Mouse (Mus musculus) left cerebral cortex, postnatal 14 days (tissue): ENCODE results near the gene Ppm1m. TPM values are rescaled to one million over a fixed set of nuclear protein-coding genes. Genes with fewer than 3 reads are reported as not detected.

Source experiments
- DNase-seq, 2 experiments: peaks; one replicate each; pipeline ENCODE4 v3.0.0; 2021 to 2022; ENCODE audit warnings: low spot score in 2 of 2, mixed read lengths in 1 of 2
- intact Hi-C: fragments of 180-260 bp; cut with DNase I; formaldehyde crosslinking; loops from one replicate; pipeline ENCODE4 v1.15.1; 2025
- long read RNA-seq, 2 experiments: library from polyadenylated mRNA; stranded (forward); transcript quantifications; one replicate each; pipeline ENCODE4 v2.0.0; 2021
- total RNA-seq, 2 experiments: library from RNA; stranded (reverse); gene quantifications; 2 replicates each; pipeline ENCODE4 v1.2.3; 2021

Ppm1m gene
- 10 to 100 TPM; 16.8 to 19.0 TPM for total RNA-seq
- long read RNA-seq, experiment 1, transcript Ppm1m-203 (10 exons, 1,846 nt) = major isoform, 10 of 16 reads
- long read RNA-seq, experiment 1, partial matches to known transcripts = 1 of 16 reads
- long read RNA-seq, experiment 1, other reads (novel, unspliced or antisense) = 5 of 16 reads
- long read RNA-seq, experiment 2, transcript Ppm1m-203 (10 exons, 1,846 nt) = major isoform, 15 of 22 reads
- long read RNA-seq, experiment 2, partial matches to known transcripts = 1 of 22 reads
- long read RNA-seq, experiment 2, other reads (novel, unspliced or antisense) = 6 of 22 reads

GRCm38 (mm10) chr9:106199535-106200272 is at the start of gene Ppm1m:
TSS of gene Ppm1m (minus strand) at chr9:106199746.
- intact Hi-C loops = loop anchor here (10.0 kb wide), 1 partner anchor 225 kb away; the partner anchor contains the start of gene Rpl29

DNA sequence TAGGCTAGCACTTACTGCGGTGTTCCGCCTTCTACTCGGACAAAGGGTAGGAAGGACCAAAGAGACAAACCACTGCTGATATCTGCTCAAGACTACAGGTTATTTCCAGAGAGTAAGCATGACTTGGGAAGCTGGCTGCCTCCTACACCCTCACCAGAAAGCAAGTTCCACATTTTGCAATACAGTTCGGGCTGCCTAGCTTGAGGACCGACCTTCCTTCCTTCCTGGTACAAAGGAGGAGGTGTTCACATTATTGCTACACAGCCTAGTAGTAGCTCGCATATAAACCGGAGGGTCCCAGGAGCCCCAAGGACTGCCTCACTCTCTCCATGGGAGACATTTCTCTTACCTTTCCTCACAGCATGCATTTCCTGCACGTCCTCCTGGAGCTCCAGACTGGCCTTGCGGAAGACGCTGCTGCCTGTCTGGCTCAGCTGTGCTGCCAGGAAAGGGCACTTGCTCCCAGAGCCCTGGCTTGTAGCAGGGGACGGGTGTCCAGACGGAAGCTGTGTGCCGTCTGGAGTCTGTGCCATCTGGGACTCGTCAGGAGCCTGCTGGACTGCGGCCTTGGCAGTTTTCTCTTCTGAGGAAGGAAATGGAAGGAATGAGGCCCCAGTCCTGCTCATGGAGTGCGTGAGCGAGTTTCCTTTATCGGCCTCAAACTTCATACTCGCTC is 43.4 kb upstream of the Ppm1m start:
- intact Hi-C loops = no loop called here
- no peak for DNase-seq

More at GRCm38 (mm10) chr9:106199535-106200272, at the start of gene Ppm1m:
- DNase-seq = no peak

GRCm38 (mm10) chr9:106241541-106242164 is 42.1 kb upstream of the Ppm1m start:
- intact Hi-C loops = no loop called here
- no peak for DNase-seq

DNA sequence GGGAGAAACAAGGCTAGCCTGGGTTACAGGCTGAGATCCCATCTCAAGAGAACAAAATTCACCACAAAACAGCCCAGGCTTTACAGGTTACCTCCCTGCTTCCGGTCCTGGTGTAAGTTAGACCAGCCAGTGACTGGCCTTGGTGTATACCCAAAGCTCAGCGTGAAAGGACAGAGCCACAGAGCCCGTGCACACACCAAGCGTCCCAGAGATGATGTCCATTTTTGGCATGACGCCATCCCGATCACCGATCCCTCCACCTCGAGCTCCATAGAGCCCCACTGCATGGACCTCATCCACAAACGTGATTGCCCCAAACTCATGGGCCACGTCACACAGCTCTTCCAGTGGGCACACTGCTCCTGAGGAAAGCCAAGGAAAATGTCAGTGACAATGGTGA is 38.3 kb upstream of the Ppm1m start:
- intact Hi-C loops = no loop called here
- no peak for DNase-seq

- intact Hi-C loops = no loop called here
- no peak for DNase-seq
Observed at GRCm38 (mm10) chr9:106237401-106237800, 37.9 kb upstream of the Ppm1m start.

DNA sequence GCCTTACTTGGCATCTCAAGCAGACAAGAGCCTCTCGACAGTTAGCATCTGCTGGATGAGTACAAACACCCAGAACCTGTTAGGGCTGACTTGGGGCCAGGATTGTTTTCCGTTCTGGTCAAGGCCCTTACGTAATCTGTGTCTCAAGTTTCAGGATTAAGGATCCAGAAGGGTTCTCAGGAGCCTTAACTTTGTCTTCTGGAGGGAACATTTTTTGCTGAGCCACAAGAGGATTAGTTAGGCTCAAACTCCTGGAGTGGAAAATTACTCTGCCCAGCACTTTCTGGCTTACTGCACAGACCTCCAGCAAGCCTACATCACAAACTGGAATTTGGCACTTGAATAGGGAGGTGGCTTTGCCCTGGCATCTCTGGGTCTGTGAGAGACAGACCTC is 37.3 kb upstream of the Ppm1m start:
- intact Hi-C loops = no loop called here
- no peak for DNase-seq

DNA sequence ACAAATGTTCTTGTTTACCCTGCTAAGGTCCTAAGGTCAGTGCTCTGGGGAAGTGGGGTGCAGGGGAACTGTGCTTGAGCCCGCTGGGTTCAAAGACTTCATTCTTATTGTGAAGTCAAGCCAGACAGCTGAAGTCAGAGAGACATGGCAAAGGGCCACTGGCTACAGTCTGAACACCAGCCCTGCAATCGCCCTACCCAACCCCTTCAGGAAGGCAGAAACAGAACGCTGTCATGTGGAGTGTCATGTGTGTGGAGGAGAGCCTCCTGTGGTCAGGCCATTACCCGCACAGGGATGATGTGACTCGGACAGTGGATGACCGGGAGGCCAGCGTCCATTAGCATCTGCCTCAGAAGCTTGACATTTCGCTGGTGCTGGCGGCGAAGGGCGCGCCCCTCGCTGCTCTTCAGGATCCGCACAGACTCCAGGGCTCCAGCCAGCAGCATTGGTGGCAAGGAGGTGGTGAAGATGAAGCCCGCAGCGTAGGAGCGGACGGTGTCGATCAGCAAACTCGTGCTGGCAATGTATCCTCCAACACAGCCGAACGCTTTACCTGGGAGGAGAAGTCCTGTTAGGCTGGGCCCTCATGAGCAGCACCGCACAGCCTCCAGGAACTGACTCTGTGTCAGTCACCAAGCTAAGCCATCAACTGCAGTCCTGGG is 36.7 kb upstream of the Ppm1m start:
- intact Hi-C loops = no loop called here

DNA sequence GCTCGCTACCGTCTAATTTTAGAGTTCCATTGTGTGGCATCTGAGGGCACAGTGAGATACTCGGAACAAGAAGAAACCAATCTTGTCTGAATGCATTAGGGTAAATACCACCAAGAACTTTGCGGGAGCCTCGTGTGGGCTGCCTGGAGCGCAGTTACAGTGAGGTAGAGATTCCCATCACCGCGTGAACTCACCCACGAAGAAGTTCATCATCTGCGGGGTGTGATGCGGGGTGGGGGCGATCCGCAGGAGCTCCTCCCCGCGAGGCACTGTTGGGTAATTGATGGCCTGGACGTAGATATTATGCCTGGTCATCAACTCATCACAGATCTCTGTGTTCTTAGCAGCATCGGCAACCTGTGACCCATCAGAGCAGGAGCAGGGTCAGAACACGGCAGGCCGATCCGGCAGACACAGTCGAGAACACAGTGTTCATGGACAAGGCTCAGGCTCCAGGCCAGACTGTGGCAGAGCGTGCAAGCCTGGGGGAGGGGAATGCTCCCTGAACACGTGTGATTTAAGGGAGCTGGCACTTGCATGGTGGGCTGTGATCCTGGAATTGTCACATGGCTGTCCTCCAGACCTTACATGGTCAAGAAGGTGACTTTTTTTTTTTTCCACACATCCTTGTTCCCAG is 35.8 kb upstream of the Ppm1m start:
- DNase-seq = peak in 1 of 2 experiments; percentile 49
- intact Hi-C loops = no loop called here

More for the DNA sequence above, 36.7 kb upstream of the Ppm1m start:
- DNase-seq = no peak

- DNase-seq = no peak
- intact Hi-C loops = no loop called here
Observed at GRCm38 (mm10) chr9:106233953-106234352, 34.4 kb upstream of the Ppm1m start.

DNA sequence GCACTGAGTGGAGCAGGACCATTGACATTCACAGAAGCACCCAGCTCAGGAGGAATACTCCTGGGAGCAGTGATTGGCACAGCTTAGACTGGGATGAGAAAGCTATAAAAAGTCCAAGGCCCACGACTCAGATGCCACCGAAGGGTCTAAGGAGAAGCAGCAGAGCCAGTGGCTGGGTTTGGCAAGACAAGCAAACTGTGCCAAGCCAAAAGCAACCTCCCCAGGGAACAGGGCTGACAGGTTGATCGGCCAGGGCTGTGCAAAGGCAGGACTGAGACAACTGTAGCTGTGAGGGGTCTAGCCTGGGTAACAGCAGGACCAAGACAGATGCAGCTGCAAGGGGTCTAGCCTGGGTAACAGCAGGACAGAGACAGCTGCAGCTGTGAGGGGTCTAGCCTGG is 33.4 kb upstream of the Ppm1m start:
- intact Hi-C loops = no loop called here
- DNase-seq = no peak

DNA sequence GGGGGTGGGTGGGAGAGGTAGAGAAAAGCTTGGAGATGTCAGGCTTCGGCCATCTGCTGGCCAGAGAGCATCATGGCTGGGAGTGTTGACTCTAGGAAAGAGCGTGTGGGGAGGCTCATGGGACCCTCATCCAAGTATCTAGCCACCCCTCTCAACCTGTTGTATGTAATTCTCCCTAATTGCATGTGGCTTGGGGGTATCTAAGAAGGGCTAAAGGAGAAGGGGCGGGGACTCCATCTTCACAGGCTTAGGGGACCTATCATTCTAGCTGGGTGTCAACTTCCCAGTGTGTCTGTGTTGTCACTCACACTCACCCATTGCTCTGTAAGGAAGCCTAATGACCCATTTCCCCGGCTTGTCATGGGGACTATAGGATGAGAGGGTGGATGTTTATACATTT is 32.3 kb upstream of the Ppm1m start:
- intact Hi-C loops = no loop called here
- DNase-seq = no peak

DNA sequence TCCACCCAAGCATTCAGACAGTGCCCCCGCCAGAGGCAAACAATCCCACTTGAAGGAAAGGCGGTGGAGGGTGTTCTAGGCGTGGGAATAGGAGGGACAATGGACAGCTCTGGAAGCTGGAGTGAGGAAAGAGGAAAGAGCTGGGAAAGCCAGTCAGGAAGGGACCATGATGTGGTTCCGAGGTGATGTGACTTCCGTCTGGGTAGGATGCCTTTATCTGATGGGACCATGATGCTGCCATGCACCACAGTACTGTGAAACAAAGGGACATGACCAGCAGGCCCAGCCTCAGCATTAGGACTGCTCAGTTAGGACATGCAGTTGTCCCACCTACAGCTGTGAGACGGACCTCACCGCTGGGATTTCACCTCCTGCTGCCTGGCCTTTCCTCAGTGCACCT is 31.7 kb upstream of the Ppm1m start:
- no peak for DNase-seq
- intact Hi-C loops = no loop called here

DNA sequence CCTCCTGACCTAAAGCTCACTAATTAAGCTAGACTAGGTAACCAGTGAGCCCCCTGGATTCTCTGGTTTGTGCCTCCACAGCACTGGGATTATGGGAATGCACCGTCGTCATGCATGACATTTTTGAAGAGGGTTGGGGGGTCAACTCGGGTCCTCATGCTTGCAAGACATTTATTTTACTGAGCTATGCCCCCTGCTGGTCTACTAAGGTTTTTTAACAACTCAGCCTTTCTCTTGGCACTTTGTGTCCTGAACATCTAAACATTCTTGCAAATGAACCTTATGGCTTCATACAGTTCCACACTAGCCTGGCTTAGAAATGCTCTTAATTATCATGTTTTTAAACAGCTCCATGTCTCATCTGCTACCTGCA is 31.2 kb upstream of the Ppm1m start:
- intact Hi-C loops = no loop called here

GRCm38 (mm10) chr9:106230051-106230733 is 30.6 kb upstream of the Ppm1m start:
- DNase-seq = no peak
- intact Hi-C loops = no loop called here

More for the DNA sequence above, 31.2 kb upstream of the Ppm1m start:
- DNase-seq = peak in 1 of 2 experiments; percentile 72

GRCm38 (mm10) chr9:106227790-106228429 is 28.4 kb upstream of the Ppm1m start:
- no peak for DNase-seq
- intact Hi-C loops = no loop called here

GRCm38 (mm10) chr9:106226151-106226682 is 26.7 kb upstream of the Ppm1m start:
- intact Hi-C loops = no loop called here
- peak in 1 of 2 experiments; percentile 49 for DNase-seq

DNA sequence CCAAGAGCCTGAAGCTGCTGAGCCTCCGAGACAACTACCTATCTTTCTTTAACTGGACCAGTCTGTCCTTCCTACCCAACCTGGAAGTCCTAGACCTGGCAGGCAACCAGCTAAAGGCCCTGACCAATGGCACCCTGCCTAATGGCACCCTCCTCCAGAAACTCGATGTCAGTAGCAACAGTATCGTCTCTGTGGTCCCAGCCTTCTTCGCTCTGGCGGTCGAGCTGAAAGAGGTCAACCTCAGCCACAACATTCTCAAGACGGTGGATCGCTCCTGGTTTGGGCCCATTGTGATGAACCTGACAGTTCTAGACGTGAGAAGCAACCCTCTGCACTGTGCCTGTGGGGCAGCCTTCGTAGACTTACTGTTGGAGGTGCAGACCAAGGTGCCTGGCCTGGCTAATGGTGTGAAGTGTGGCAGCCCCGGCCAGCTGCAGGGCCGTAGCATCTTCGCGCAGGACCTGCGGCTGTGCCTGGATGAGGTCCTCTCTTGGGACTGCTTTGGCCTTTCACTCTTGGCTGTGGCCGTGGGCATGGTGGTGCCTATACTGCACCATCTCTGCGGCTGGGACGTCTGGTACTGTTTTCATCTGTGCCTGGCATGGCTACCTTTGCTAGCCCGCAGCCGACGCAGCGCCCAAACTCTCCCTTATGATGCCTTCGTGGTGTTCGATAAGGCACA is 26.1 kb upstream of the Ppm1m start:
- intact Hi-C loops = no loop called here
- DNase-seq = no peak
